Mouse (Mus musculus): ENCODE measurements around the gene Rbfox1. TPM values are rescaled to one million over a fixed set of nuclear protein-coding genes. Genes with fewer than 3 reads are reported as not detected.

Gene Rbfox1
- 2.3 and 4.0 TPM in 2 replicates for polyA plus RNA-seq (2012; rRNA removed)

DNA sequence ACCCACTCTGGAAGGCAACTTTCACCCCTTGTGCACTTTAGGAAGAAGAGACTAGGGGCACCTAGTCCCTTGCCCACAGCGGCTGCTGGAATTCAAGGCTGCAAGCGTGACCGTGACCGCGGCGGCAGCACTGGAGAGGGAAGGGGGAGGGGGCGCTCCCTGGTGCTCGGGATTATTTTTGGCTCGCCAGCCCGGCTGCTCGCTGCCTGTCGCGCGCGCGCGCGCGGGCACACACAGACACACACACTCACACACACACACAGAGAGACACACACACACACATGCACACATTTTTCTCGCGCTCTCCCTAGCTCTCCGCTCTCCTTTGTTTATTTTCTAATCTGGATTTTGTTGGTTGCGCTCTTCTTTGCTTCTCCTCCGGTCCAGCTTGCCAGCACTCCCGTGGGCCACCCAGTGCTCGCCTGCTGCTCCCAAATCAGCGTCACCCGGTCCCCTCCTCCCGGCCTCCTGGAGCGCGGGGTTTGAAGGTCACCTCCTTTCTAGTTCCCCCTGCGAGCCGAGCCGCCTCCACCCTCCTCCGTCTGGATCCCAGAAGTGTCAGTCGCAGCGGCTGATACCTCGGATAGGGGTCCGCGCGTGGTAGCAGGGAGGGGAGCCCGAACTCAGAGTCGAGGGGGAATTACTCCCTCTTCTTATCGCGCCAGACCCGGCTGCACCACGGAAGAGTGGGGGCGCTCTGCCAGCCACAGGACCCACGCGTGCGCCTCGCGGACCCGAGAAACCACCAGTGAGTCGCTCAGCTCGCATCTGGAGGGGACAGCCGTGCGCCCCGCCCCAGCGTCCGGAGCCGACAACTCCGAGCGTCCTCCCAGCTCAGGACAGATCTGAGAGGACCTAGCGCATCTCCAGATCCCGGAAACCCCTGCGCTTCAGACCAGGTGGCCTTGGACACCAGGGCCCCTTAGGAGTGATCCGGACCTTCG is at the start of gene Rbfox1:
Gene Rbfox1, plus strand, starts transcription at position 610 of the 944 bp plus-strand sequence.
- Histone ChIP-seq H3K4me3 (replicated peaks; ENCODE audit: extremely low read depth, low read depth, low read length) (no peak within 1 kb of the TSS), H3K4me1 (ENCODE audit: control insufficient read depth, insufficient read depth, low read length) (no peaks in the 10 kb centered on the region)
- no peak for DNase-seq
- TF ChIP-seq POLR2A (IDR thresholded peaks at IDR 0.05; ENCODE audit: borderline replicate concordance, extremely low read depth, low read depth, low read length) (no peak), CTCF (IDR thresholded peaks at IDR 0.05; ENCODE audit: insufficient read depth, low read length) (no peak)
- under 1% methylated on average over 68 of the region's 69 CpGs for WGBS

DNA sequence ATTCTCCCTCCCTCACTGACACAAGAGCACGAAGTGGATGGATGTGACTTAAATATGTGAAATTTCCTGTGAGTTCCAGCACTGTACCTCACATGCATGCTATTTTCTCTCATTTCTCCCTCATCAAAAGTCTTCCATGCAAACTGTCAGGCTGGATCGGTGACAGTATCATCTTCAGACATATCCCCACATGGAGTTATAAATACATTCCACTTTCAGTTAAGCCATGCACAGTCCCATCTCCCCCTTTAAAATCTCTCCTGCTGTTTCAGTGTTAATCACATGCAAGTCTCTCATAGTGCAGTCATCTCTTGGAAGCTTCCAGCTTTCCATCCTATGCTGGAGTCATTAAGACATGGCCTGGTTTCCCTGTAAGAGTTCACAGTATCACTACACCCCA is 48.4 kb upstream of the Rbfox1 start:
- TF ChIP-seq POLR2A (IDR thresholded peaks at IDR 0.05; ENCODE audit: borderline replicate concordance, extremely low read depth, low read depth, low read length): no peak
- no peak for TF ChIP-seq CTCF (IDR thresholded peaks at IDR 0.05; ENCODE audit: insufficient read depth, low read length)
- H3K4me3 ChIP-seq (replicated peaks; ENCODE audit: extremely low read depth, low read depth, low read length): no peak overlapping the region
- 79% methylated on average over 2 of the region's 2 CpGs for WGBS

DNA sequence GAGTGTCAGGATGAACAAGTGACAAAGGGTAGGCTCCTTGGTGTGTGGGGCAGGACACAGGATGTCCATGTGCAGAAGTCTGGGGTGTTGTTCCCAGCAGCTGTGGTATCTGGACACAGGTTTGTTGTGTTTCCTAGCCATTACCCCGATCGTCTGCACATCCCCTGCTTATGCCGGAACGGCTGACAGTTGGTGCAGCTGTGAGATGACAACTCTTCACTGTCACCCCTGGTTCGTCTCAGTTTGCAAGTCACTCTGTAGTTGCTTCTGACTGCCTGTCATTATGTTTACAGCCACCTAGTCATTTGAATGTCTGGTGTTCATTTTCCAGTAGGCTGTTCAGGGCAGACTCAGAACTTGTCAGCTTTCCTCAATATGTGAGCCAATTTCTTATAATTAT is 44.0 kb upstream of the Rbfox1 start:
- Histone ChIP-seq H3K4me3 (replicated peaks; ENCODE audit: extremely low read depth, low read depth, low read length) (no peak overlapping the region), H3K4me1 (ENCODE audit: control insufficient read depth, insufficient read depth, low read length) (no peaks in the 10 kb centered on the region)
- WGBS: 36% methylated on average over 5 of the region's 5 CpGs
- DNase-seq: no peak
- no peak for TF ChIP-seq POLR2A (IDR thresholded peaks at IDR 0.05; ENCODE audit: borderline replicate concordance, extremely low read depth, low read depth, low read length)
- TF ChIP-seq CTCF (IDR thresholded peaks at IDR 0.05; ENCODE audit: insufficient read depth, low read length): no peak

More for the DNA sequence above, 48.4 kb upstream of the Rbfox1 start:
- no peak for DNase-seq
- no peaks in the 10 kb centered on the region for H3K4me1 ChIP-seq (ENCODE audit: control insufficient read depth, insufficient read depth, low read length)

DNA sequence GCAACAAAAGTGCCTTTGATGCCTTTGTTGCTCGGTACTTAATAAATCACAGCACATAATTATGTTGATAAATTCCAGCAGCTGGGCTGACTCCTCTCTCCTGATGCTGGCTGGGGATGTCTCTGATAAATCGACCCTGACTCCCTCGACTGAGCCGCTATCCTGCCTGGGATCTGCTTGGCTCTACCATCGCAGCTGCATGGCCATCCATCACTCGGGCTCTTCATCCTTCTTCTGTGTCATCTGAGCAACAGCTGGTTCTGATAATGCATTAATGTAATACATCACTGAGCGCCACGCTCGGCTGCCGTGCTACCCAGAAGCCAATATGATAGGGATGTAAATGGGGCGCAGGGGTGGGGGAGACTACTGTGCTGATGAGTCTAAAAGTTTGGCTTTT is 39.5 kb upstream of the Rbfox1 start:
- TF ChIP-seq POLR2A (IDR thresholded peaks at IDR 0.05; ENCODE audit: borderline replicate concordance, extremely low read depth, low read depth, low read length): no peak
- TF ChIP-seq CTCF (IDR thresholded peaks at IDR 0.05; ENCODE audit: insufficient read depth, low read length): no peak
- 27% methylated on average over 11 of the region's 11 CpGs for WGBS
- H3K4me1 ChIP-seq (ENCODE audit: control insufficient read depth, insufficient read depth, low read length): no peaks in the 10 kb centered on the region
- no peak overlapping the region for H3K4me3 ChIP-seq (replicated peaks; ENCODE audit: extremely low read depth, low read depth, low read length)
- DNase-seq: no peak

DNA sequence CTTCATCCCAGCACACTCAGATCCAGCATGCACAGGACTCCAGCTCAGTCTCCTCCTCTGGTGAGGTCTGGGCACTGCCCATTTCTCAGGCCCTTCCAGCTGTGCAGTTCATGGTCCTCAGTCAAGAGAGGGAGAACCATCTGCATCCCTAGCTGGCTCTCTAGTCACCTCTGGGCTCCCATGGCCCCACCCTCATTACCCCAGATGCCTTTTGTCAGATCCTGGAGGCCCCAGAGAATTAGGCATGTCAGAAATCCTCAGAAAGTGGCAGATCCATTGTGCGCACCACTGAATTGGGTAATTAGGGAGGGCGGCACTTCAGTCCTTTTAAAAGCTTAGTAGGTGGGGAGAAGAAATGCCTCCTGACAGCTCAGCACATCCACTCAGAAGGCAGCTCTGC is 32.1 kb upstream of the Rbfox1 start:
- no peak for TF ChIP-seq CTCF (IDR thresholded peaks at IDR 0.05; ENCODE audit: insufficient read depth, low read length)
- no peak for TF ChIP-seq POLR2A (IDR thresholded peaks at IDR 0.05; ENCODE audit: borderline replicate concordance, extremely low read depth, low read depth, low read length)
- whole genome bisulfite sequencing: 93% methylated on average over 2 of the region's 2 CpGs
- DNase-seq: no peak
- H3K4me3 ChIP-seq (replicated peaks; ENCODE audit: extremely low read depth, low read depth, low read length): no peak overlapping the region
- no peaks in the 10 kb centered on the region for H3K4me1 ChIP-seq (ENCODE audit: control insufficient read depth, insufficient read depth, low read length)

DNA sequence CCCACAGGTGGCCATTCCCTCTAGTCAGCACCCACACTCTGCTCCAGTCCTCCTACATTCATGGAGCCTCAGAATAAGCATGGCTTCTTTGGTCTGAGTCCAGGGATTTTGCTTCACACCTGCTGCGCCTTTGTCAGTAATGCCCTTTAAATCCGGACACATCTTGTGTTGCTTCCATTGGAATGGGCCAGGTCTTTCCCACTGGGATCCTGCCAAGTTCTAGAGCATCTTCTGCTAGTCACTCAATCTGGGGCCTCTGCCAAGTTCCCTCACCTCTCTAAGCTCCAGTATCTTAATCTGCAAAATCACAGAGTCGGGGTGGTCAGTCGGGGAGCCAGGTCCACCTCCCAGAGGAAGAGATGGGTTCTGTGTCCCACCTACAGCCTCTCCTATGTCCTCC is 20.8 kb upstream of the Rbfox1 start:
- H3K4me1 ChIP-seq (ENCODE audit: control insufficient read depth, insufficient read depth, low read length): no peaks in the 10 kb centered on the region
- no peak overlapping the region for H3K4me3 ChIP-seq (replicated peaks; ENCODE audit: extremely low read depth, low read depth, low read length)
- WGBS: 89% methylated on average over 4 of the region's 4 CpGs
- DNase-seq: no peak
- TF ChIP-seq POLR2A (IDR thresholded peaks at IDR 0.05; ENCODE audit: borderline replicate concordance, extremely low read depth, low read depth, low read length) (no peak), CTCF (IDR thresholded peaks at IDR 0.05; ENCODE audit: insufficient read depth, low read length) (no peak)

DNA sequence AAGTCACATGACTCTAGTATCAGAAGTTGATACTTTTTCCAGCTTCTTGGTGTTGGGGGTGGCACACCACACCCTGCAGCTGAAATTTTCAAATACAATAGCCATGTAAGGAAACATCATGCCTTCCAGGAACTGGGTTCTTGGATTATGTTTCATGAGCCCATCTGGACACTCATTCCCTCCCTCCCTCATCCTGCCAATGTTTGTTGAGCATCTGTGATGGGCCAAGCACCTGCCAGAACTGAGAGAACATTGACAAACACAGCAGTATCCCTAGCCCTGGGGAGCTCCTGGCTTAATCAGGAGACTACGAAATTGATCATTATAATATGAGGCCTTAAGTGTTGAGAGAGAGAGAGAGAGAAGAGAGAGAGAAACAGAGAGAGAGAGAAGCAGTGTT is 18.2 kb upstream of the Rbfox1 start:
- Histone ChIP-seq H3K4me1 (ENCODE audit: control insufficient read depth, insufficient read depth, low read length) (no peaks in the 10 kb centered on the region), H3K4me3 (replicated peaks; ENCODE audit: extremely low read depth, low read depth, low read length) (no peak overlapping the region)
- TF ChIP-seq CTCF (IDR thresholded peaks at IDR 0.05; ENCODE audit: insufficient read depth, low read length): no peak
- TF ChIP-seq POLR2A (IDR thresholded peaks at IDR 0.05; ENCODE audit: borderline replicate concordance, extremely low read depth, low read depth, low read length): no peak
- 76% methylated on average over 1 of the region's 1 CpGs for WGBS
- DNase-seq: no peak

DNA sequence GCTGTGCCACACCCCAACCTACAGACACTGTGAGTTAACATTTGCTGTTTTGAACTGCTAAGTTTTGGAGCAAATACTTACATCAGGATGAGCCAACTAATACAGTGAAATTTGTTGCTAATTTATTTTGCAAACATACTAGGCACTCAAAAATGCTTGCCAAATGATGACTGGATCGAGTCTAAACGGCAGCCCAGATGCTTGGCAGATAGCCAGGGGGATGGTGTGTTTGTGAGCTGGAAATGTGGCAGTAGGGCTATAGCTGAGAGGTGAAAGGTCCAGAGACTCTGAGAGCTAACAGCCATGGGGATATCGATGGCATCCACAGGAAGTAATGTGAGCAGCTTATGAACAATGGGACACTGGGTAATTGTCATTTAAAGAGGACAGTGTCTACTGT is 14.8 kb upstream of the Rbfox1 start:
- TF ChIP-seq CTCF (IDR thresholded peaks at IDR 0.05; ENCODE audit: insufficient read depth, low read length) (no peak), POLR2A (IDR thresholded peaks at IDR 0.05; ENCODE audit: borderline replicate concordance, extremely low read depth, low read depth, low read length) (no peak)
- Histone ChIP-seq H3K4me1 (ENCODE audit: control insufficient read depth, insufficient read depth, low read length) (no peaks in the 10 kb centered on the region), H3K4me3 (replicated peaks; ENCODE audit: extremely low read depth, low read depth, low read length) (no peak overlapping the region)
- 40% methylated on average over 3 of the region's 3 CpGs for WGBS
- no peak for DNase-seq

DNA sequence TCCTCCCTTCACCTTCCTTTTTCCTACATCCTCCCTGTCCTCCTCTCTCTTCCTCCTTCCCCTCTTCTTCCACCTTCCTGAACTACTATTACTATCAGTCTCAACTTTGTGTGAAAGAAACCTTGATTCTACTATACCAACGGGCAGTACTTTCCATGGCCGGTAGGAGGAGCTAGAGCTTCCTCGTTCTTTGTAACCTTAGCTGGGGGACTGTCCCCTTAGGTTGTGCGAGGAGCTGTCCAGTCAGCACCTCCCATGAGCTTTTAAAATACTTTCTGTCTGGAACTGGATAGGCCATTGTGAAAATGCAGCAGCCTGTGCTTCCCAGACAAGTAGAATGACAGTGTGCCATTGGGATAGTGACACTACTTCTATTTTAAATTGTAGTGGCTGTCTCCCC is 3.3 kb upstream of the Rbfox1 start:
- peak; percentile 5 for DNase-seq
- Histone ChIP-seq H3K4me1 (ENCODE audit: control insufficient read depth, insufficient read depth, low read length) (no peaks in the 10 kb centered on the region), H3K4me3 (replicated peaks; ENCODE audit: extremely low read depth, low read depth, low read length) (no peak overlapping the region)
- under 1% methylated on average over 4 of the region's 4 CpGs for WGBS
- TF ChIP-seq CTCF (IDR thresholded peaks at IDR 0.05; ENCODE audit: insufficient read depth, low read length) (no peak), POLR2A (IDR thresholded peaks at IDR 0.05; ENCODE audit: borderline replicate concordance, extremely low read depth, low read depth, low read length) (no peak)

DNA sequence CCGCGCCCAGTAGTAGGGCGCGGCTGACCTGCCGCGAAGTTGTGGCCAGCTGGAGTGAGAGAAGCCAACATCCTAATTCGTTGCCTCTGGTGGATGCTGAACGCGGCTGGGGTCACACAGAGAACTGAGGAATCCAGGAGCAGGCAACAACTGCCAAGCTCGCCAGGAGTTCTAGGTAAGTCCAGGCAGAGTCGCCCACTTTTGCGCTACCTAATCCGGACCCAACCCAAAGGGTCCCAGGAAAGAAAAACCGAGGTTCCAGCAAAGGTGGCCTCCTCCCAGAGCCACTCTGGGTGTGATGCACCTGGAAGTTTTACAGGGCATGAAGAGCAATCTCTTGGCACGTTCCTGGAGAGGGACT is 515 bp downstream of the Rbfox1 start:
- 8% methylated on average over 15 of the region's 15 CpGs for WGBS
- Histone ChIP-seq H3K4me3 (replicated peaks; ENCODE audit: extremely low read depth, low read depth, low read length) (no peak overlapping the region), H3K4me1 (ENCODE audit: control insufficient read depth, insufficient read depth, low read length) (no peaks in the 10 kb centered on the region)
- no peak for DNase-seq
- TF ChIP-seq CTCF (IDR thresholded peaks at IDR 0.05; ENCODE audit: insufficient read depth, low read length) (no peak), POLR2A (IDR thresholded peaks at IDR 0.05; ENCODE audit: borderline replicate concordance, extremely low read depth, low read depth, low read length) (no peak)

Measured in lung, adult 2 months (tissue).